Mouse (Mus musculus): ENCODE measurements at regions not wholly inside any gene's neighbourhood (a gene's known extent, or its start where the extent isn't known, plus 50 kb on each side); places are given as distances from the start of the nearest gene placed in this dataset.

DNA sequence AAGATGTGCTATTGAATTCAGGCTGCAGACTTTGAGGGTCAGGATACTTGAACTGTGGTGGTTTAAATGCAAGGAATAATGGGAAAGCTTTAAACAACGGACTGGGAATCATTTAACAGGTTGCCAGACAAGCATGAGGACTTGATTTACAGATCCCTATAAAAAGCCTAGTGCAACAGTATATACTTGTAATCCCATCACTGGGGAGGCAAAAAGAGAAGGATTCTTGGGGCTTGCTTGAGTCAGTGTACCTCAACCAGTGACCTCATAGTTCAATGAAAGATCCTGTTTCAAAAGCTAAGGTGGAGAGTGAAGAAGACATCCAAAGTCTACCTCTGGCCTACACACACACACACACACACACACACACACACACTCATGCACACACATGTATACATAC lies 99.8 kb downstream of the Lrrn1 start:
- WGBS = 88% methylated on average over 1 of the region's 1 CpGs
- Histone ChIP-seq H3K4me2 (ENCODE audit: low read depth) (no peak overlapping the region), H3K9me3 (ENCODE audit: low read length) (no peaks in the 10 kb centered on the region), H3K4me1 (ENCODE audit: insufficient read depth) (no peaks in the 10 kb centered on the region), H3K27ac (ENCODE audit: low read depth, low read length) (no peak overlapping the region), H3K9ac (no peak overlapping the region), H3K27me3 (ENCODE audit: insufficient read depth, low read length) (no peaks in the 10 kb centered on the region), H3K4me3 (ENCODE audit: low read depth, low read length) (no peak overlapping the region), H3K36me3 (ENCODE audit: insufficient read depth) (no peaks in the 10 kb centered on the region)
- no peak for DNase-seq
- no peak for TF ChIP-seq CTCF (IDR thresholded peaks at IDR 0.05; ENCODE audit: low read depth)
- ATAC-seq = no peak

DNA sequence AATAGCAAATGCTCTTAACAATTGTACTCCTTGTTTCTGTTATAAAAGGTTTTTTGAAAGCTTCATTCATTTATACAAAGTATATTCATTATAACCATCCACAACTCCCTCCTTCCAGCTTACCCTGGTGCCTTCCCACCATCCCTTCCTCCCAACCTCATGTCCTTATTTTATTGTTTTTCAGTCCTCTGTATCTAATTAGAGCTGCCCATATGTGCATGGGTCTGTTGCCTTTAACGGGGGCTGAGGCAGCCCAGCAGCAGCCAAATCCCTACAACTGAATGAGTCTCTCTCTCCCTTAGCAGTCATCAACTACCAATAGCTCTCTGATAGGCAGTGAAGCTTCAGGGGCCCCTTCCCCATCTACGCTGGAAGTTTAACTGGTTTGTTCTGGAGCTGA lies 116.2 kb downstream of the Lrrn1 start:
- WGBS = 50% methylated on average over 2 of the region's 2 CpGs
- Histone ChIP-seq H3K9me3 (ENCODE audit: low read length) (no peaks in the 10 kb centered on the region), H3K9ac (no peak overlapping the region), H3K36me3 (ENCODE audit: insufficient read depth) (no peaks in the 10 kb centered on the region), H3K27me3 (ENCODE audit: insufficient read depth, low read length) (no peaks in the 10 kb centered on the region), H3K27ac (ENCODE audit: low read depth, low read length) (no peak overlapping the region), H3K4me1 (ENCODE audit: insufficient read depth) (no peaks in the 10 kb centered on the region), H3K4me3 (ENCODE audit: low read depth, low read length) (no peak overlapping the region), H3K4me2 (ENCODE audit: low read depth) (no peak overlapping the region)
- peak; percentile 70; the same call in 1 of the 2 replicates for ATAC-seq
- no peak for TF ChIP-seq CTCF (IDR thresholded peaks at IDR 0.05; ENCODE audit: low read depth)
- peak; percentile 18 for DNase-seq

DNA sequence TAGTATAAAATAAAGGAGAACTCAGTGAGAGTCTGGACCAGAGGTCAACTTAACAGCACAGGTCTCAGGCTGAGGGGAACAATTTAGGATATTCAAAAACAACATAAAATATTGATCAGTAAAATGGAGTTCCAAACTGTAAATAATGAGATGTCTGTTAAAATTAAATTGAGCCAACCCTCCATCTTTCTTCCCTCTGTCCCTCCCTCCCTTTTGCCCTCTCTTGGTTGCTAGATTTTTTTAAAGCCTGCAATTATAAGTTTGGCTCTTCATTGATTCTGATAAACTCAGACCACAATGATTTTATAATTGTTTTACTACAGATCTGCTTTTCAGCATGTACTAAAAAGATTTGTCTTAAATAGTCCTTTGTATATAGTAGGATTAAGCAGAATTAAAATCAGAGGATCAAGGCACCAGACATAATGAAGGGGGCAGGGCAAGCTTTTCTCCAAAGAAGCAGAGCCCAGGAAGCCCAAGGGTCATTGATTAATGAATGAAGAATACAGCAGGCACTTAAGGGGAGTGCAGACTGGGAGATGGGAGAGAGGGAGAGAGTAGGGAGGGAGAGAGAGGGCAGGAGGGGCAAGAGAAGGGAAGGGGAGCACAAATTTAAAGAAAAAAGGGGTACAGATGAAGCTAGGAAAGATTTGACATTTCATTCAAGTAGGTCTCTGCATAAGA lies 124.4 kb downstream of the Lrrn1 start:
- Histone ChIP-seq H3K27me3 (ENCODE audit: insufficient read depth, low read length) (no peaks in the 10 kb centered on the region), H3K27ac (ENCODE audit: low read depth, low read length) (no peak overlapping the region), H3K36me3 (ENCODE audit: insufficient read depth) (no peaks in the 10 kb centered on the region), H3K9me3 (ENCODE audit: low read length) (no peaks in the 10 kb centered on the region), H3K4me1 (ENCODE audit: insufficient read depth) (no peaks in the 10 kb centered on the region), H3K4me3 (ENCODE audit: low read depth, low read length) (no peak overlapping the region), H3K4me2 (ENCODE audit: low read depth) (no peak overlapping the region), H3K9ac (no peak overlapping the region)
- no peak for DNase-seq
- TF ChIP-seq CTCF (IDR thresholded peaks at IDR 0.05; ENCODE audit: low read depth) = no peak
- no peak for ATAC-seq

DNA sequence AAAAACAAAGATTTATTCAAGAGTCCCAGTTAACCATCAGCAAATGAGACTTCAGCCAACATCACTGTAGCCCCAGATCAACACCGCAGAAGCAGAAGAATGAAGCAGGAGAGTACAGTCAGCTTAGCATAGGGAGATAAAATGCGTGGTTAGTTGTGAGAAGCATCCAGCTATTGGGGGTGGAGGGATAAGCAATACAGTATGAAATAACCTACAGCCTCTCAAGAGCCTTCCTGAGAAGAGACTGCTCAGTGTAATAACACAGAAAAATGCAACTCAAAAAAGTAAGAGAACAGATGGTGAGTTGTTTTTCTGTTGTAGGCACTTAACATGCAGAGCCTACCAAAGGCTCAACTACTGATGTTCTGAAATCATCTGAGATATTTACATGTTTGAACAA lies 128.2 kb downstream of the Lrrn1 start:
- Histone ChIP-seq H3K27ac (ENCODE audit: low read depth, low read length) (no peak overlapping the region), H3K36me3 (ENCODE audit: insufficient read depth) (no peaks in the 10 kb centered on the region), H3K4me3 (ENCODE audit: low read depth, low read length) (no peak overlapping the region), H3K9me3 (ENCODE audit: low read length) (no peaks in the 10 kb centered on the region), H3K4me1 (ENCODE audit: insufficient read depth) (no peaks in the 10 kb centered on the region), H3K9ac (no peak overlapping the region), H3K4me2 (ENCODE audit: low read depth) (no peak overlapping the region), H3K27me3 (ENCODE audit: insufficient read depth, low read length) (no peaks in the 10 kb centered on the region)
- no peak for DNase-seq
- no peak for TF ChIP-seq CTCF (IDR thresholded peaks at IDR 0.05; ENCODE audit: low read depth)
- no peak for ATAC-seq
- 90% methylated on average over 2 of the region's 2 CpGs for WGBS

DNA sequence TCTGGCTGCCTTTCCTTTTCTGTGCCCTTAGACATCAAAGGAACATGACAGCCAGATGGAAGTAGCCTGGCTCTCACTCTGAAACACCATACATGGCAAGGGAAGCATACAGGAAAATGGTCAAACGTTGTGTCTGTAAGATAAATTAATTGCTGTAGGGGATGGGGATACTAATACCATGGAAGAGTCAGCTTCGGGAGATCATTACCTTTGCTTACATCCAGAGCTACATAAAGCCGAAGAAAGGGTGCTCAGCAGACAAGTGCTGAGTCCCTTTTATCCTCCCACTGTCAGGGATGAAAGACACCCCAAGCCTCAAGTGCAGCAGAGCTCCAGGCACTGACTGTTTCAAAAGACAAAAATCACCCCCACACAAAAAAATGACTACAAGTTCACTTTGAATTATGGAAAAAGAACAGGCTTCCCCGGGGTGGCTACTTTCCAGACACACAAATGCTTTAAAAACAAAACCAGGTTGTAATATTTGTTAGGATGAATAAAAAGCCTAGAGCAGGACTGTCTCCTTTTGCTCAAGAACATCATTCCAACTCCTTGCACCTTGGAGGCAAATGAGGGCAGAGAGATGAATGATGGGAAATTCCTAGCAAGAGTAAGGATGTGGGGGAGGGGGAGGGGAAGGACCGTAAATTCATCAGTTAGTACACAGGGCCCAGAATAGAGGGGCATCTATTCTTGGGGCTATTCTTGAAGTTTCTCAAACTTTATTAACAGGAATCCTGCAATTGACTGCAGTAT lies 131.6 kb downstream of the Lrrn1 start:
- H3K4me1 ChIP-seq (ENCODE audit: insufficient read depth) = no peaks in the 10 kb centered on the region
- H3K27me3 ChIP-seq (ENCODE audit: insufficient read depth, low read length) = no peaks in the 10 kb centered on the region
- no peaks in the 10 kb centered on the region for H3K9me3 ChIP-seq (ENCODE audit: low read length)
- H3K4me2 ChIP-seq (ENCODE audit: low read depth) = no peak overlapping the region
- ATAC-seq (no peak), DNase-seq (no peak)
- no peak overlapping the region for H3K4me3 ChIP-seq (ENCODE audit: low read depth, low read length)
- TF ChIP-seq CTCF (IDR thresholded peaks at IDR 0.05; ENCODE audit: low read depth) = no peak
- 64% methylated on average over 5 of the region's 5 CpGs for WGBS
- H3K27ac ChIP-seq (ENCODE audit: low read depth, low read length) = no peak overlapping the region
- no peaks in the 10 kb centered on the region for H3K36me3 ChIP-seq (ENCODE audit: insufficient read depth)
- H3K9ac ChIP-seq = no peak overlapping the region

DNA sequence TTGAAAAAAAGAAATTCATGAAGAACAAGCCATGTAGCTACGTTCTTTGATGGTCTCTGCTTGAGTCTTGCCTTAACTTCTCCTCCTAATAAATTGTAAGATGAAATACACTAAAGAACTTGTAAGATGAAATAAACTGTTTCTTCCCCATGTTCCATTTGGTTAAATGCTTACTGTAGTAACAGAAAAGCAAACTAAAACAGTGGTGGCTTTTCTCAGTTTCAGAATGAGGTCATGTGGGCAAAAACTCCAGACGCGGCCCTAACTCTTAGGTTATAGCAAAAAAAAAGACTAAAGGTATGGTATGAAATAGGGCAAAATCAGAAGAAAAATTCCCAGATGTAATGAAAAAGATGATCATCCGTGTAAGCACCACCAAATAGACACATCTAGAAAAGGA lies 169.7 kb downstream of the Lrrn1 start:
- ATAC-seq (no peak), DNase-seq (no peak)
- Histone ChIP-seq H3K27me3 (ENCODE audit: insufficient read depth, low read length) (no peaks in the 10 kb centered on the region), H3K9me3 (ENCODE audit: low read length) (no peaks in the 10 kb centered on the region), H3K36me3 (ENCODE audit: insufficient read depth) (no peaks in the 10 kb centered on the region), H3K9ac (no peak overlapping the region), H3K4me1 (ENCODE audit: insufficient read depth) (no peaks in the 10 kb centered on the region), H3K4me3 (ENCODE audit: low read depth, low read length) (no peak overlapping the region), H3K27ac (ENCODE audit: low read depth, low read length) (no peak overlapping the region), H3K4me2 (ENCODE audit: low read depth) (no peak overlapping the region)
- WGBS = 93% methylated on average over 4 of the region's 4 CpGs
- TF ChIP-seq CTCF (IDR thresholded peaks at IDR 0.05; ENCODE audit: low read depth) = no peak

DNA sequence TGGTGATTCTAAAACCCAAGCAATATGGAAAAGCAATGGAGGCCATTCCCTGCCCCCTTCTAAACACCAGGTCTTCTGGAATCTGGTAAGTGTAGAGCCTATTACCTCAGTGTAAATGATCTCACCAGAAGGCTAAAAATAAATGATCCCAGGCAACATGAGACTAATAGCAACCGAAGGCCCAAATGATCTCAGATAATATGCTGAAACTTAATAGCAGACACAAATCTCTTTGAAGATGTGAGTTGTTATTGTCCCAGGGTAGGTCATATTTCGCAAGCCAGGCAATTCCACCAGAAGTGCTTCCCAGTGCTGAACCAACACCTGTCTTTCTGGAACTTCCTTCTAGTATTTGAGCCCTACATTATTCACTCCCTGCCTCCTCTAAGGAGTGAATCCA lies 178.6 kb downstream of the Lrrn1 start:
- H3K27ac ChIP-seq (ENCODE audit: low read depth, low read length) = no peak overlapping the region
- ATAC-seq (no peak), DNase-seq (no peak)
- H3K27me3 ChIP-seq (ENCODE audit: insufficient read depth, low read length) = no peaks in the 10 kb centered on the region
- 69% methylated on average over 2 of the region's 2 CpGs for WGBS
- no peak overlapping the region for H3K4me3 ChIP-seq (ENCODE audit: low read depth, low read length)
- H3K4me1 ChIP-seq (ENCODE audit: insufficient read depth) = peaks cover 10% of the 10 kb centered on the region
- no peaks in the 10 kb centered on the region for H3K36me3 ChIP-seq (ENCODE audit: insufficient read depth)
- no peaks in the 10 kb centered on the region for H3K9me3 ChIP-seq (ENCODE audit: low read length)
- H3K9ac ChIP-seq = no peak overlapping the region
- no peak overlapping the region for H3K4me2 ChIP-seq (ENCODE audit: low read depth)
- no peak for TF ChIP-seq CTCF (IDR thresholded peaks at IDR 0.05; ENCODE audit: low read depth)

Measured in forebrain, postnatal 0 days (tissue).